Mouse (Mus musculus): Measurements from ENCODE around the gene Gm29666. TPM values are rescaled to one million over a fixed set of nuclear protein-coding genes. Genes with fewer than 3 reads are reported as not detected.
"Not testable (repeated sequence)": the region's sequence is repeated elsewhere in the genome, so short reads cannot be mapped to it uniquely, and the experiment has no call there.

Gm29666 gene
- polyA plus RNA-seq, 1 experiment, result 0.04 TPM

DNA sequence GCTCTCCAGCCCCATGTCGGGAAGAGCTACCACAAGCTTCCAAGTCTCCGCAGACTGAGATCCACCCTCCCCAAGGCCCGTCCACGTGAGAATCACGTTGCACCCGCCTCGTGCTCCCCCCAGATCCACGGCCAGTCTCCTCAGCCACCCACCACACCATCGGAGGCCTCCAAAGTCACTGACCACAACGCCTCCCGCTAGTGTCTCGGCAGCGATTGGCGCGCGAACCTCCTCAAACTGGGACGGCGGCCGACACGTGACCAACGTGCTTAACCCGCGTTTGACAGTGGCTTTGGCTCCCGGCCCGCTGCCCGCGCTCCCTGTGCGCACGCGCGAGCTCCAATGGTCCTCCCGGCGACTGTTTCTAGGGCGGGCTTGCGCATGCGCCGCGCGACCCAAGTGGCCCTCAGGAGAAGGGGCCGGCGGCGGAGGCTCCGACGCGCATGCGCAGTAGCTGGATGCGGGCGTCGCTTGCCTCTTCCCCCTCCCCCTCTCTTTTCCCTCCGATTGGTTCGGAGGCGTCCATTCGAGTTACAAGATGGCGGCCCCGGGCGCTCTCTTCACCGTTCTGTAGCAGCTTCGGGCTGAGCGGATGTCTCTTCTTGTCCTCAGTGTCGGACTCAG is 3.2 kb upstream of the Gm29666 start, which contains the start of gene Nup50:
Gene Nup50 (plus strand): TSS at position 528 of the 624 bp plus-strand sequence.
- H3K27me3 ChIP-seq (replicated peaks), result no peaks in the 10 kb centered on the region
- H3K36me3 ChIP-seq (replicated peaks; ENCODE audit: low read length), result peaks cover 44% of the 10 kb centered on the region
- H3K4me3 ChIP-seq (replicated peaks), result peak within 1 kb of the TSS; percentile 97
- H3K4me1 ChIP-seq, result peaks cover 46% of the 10 kb centered on the region
- TF ChIP-seq FLI1 (IDR thresholded peaks at IDR 0.05; ENCODE audit: low read length), result no peak
- no peak for TF ChIP-seq GATA1 (IDR thresholded peaks at IDR 0.05; ENCODE audit: borderline replicate concordance, low read length)
- no peaks in the 10 kb centered on the region for H3K9me3 ChIP-seq

DNA sequence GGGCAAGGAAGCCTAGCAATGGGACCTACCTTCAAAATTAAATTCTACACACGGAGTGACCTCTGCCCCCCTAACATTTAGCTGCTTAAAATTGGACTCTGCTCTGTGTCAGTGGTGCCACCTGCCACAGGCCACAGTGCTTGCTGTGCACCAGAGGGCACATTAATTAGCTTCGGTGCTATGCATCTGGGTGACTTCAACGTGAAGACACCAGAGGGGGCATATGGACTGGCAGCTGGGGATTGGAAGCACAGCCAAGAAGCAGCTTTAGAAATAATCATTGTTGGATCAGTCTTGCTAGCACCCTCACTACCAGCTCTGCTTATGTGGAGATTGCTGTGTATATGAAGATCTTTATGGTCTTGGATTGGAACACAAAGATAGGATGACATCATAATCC is 6.6 kb downstream of the Gm29666 start:
- TF ChIP-seq GATA1 (IDR thresholded peaks at IDR 0.05; ENCODE audit: borderline replicate concordance, low read length) (no peak), FLI1 (IDR thresholded peaks at IDR 0.05; ENCODE audit: low read length) (no peak)
- H3K27me3 ChIP-seq (replicated peaks), result no peaks in the 10 kb centered on the region
- H3K36me3 ChIP-seq (replicated peaks; ENCODE audit: low read length), result peaks cover 46% of the 10 kb centered on the region
- H3K9me3 ChIP-seq, result peaks cover 36% of the 10 kb centered on the region
- peaks cover 5% of the 10 kb centered on the region; the same call in 1 of the 2 replicates for H3K4me1 ChIP-seq
- no peak overlapping the region for H3K4me3 ChIP-seq (replicated peaks)

GRCm38 (mm10) chr15:84903843-84904385 is 15.9 kb downstream of the Gm29666 start:
- Histone ChIP-seq H3K4me3 (replicated peaks) (no peak overlapping the region), H3K36me3 (replicated peaks; ENCODE audit: low read length) (no peaks in the 10 kb centered on the region), H3K4me1 (0 out of 2 replicates have a peak, but pooled peaks cover 3% of the 10 kb centered on the region), H3K27me3 (replicated peaks) (peaks cover 30% of the 10 kb centered on the region), H3K9me3 (0 out of 2 replicates have a peak, but pooled peaks cover 4% of the 10 kb centered on the region)
- TF ChIP-seq GATA1 (IDR thresholded peaks at IDR 0.05; ENCODE audit: borderline replicate concordance, low read length), result no peak
- no peak for TF ChIP-seq FLI1 (IDR thresholded peaks at IDR 0.05; ENCODE audit: low read length)

DNA sequence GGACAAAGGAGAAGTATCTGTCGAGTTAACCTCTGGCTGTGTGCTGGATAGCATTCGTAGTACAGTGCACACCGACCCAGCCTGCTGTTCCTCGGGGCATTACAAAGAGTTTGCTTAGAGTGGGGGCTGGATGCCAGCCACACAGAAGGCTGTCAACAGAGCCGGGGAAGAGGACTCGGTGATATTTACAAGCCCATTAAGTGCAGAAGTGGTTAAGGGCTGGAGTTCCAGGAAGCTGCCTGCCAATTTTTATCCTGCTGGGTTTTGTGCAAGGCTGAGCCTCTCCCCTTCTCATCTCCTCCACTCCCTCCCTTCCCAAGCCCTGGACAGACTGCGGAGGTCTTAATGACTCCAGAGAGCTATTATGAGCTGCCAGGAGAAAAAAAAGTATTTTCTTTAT is 21.8 kb downstream of the Gm29666 start:
- Histone ChIP-seq H3K36me3 (replicated peaks; ENCODE audit: low read length) (no peaks in the 10 kb centered on the region), H3K4me1 (peaks cover 15% of the 10 kb centered on the region), H3K9me3 (peaks cover 39% of the 10 kb centered on the region), H3K27me3 (replicated peaks) (peaks cover 23% of the 10 kb centered on the region), H3K4me3 (replicated peaks) (no peak overlapping the region)
- TF ChIP-seq GATA1 (IDR thresholded peaks at IDR 0.05; ENCODE audit: borderline replicate concordance, low read length), result no peak
- TF ChIP-seq FLI1 (IDR thresholded peaks at IDR 0.05; ENCODE audit: low read length), result no peak

- Histone ChIP-seq H3K27me3 (replicated peaks) (peaks cover 20% of the 10 kb centered on the region), H3K4me3 (replicated peaks) (no peak overlapping the region), H3K9me3 (peaks cover 42% of the 10 kb centered on the region), H3K4me1 (peaks cover 11% of the 10 kb centered on the region), H3K36me3 (replicated peaks; ENCODE audit: low read length) (no peaks in the 10 kb centered on the region)
- TF ChIP-seq GATA1 (IDR thresholded peaks at IDR 0.05; ENCODE audit: borderline replicate concordance, low read length), result no peak
- no peak for TF ChIP-seq FLI1 (IDR thresholded peaks at IDR 0.05; ENCODE audit: low read length)
These were observed 23.2 kb downstream of the Gm29666 start for GRCm38 (mm10) chr15:84896664-84897063.

- H3K27me3 ChIP-seq (replicated peaks), result peaks cover 20% of the 10 kb centered on the region
- H3K4me1 ChIP-seq, result peaks cover 11% of the 10 kb centered on the region
- H3K36me3 ChIP-seq (replicated peaks; ENCODE audit: low read length); H3K4me3 ChIP-seq (replicated peaks): not testable (repeated sequence)
- peaks cover 42% of the 10 kb centered on the region for H3K9me3 ChIP-seq
These were observed 23.6 kb downstream of the Gm29666 start for GRCm38 (mm10) chr15:84896216-84896615.

GRCm38 (mm10) chr15:84891658-84892057 is 28.2 kb downstream of the Gm29666 start:
- Histone ChIP-seq H3K4me1 (peaks cover 2% of the 10 kb centered on the region), H3K4me3 (replicated peaks) (no peak overlapping the region), H3K9me3 (peaks cover 32% of the 10 kb centered on the region), H3K27me3 (replicated peaks) (peaks cover 14% of the 10 kb centered on the region), H3K36me3 (replicated peaks; ENCODE audit: low read length) (no peaks in the 10 kb centered on the region)
- TF ChIP-seq GATA1 (IDR thresholded peaks at IDR 0.05; ENCODE audit: borderline replicate concordance, low read length) (no peak), FLI1 (IDR thresholded peaks at IDR 0.05; ENCODE audit: low read length) (no peak)

DNA sequence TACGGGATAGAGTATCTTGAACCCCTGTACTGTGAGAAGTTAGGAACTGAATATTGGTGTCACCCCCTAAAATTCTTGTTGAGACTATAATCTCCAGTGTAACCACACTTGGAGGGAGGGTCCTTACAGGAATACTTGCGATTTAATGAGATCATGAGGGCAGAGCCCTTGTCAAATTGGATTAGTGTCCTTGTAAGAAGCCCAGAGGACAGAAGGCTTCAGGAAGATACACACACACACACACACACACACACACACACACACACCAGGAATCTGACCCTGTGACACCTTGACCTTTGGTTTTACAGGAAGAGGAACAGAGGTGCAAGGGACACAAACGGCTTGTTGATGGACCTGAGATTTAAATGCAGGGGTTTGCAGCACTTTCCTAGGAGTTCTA is 28.6 kb downstream of the Gm29666 start:
- TF ChIP-seq GATA1 (IDR thresholded peaks at IDR 0.05; ENCODE audit: borderline replicate concordance, low read length) (no peak), FLI1 (IDR thresholded peaks at IDR 0.05; ENCODE audit: low read length) (no peak)
- peaks cover 14% of the 10 kb centered on the region for H3K27me3 ChIP-seq (replicated peaks)
- H3K9me3 ChIP-seq, result peaks cover 27% of the 10 kb centered on the region
- H3K4me1 ChIP-seq, result no peaks in the 10 kb centered on the region
- H3K4me3 ChIP-seq (replicated peaks), result no peak overlapping the region
- no peaks in the 10 kb centered on the region for H3K36me3 ChIP-seq (replicated peaks; ENCODE audit: low read length)

DNA sequence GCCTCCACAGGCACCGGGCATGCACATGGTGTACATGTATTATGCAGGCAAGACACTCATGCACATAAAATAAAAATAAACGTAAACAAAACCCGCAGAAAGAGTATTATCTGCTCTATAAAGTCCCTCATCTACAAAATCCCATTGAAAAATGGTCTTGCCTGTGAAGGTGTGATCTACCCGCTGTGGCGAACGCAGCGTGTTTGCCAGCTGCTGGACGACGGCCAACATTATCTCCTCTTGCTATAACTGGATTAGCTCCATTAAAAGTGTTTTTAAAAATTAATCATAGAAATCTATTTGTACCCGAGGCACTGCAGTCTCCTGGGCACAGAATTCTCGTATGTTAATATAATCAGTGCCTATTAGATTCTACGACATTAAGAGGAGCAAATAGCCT is 31.8 kb downstream of the Gm29666 start:
- no peaks in the 10 kb centered on the region for H3K4me1 ChIP-seq
- no peaks in the 10 kb centered on the region for H3K36me3 ChIP-seq (replicated peaks; ENCODE audit: low read length)
- peaks cover 2% of the 10 kb centered on the region; the same call in 1 of the 2 replicates for H3K9me3 ChIP-seq
- no peak overlapping the region for H3K4me3 ChIP-seq (replicated peaks)
- TF ChIP-seq FLI1 (IDR thresholded peaks at IDR 0.05; ENCODE audit: low read length) (no peak), GATA1 (IDR thresholded peaks at IDR 0.05; ENCODE audit: borderline replicate concordance, low read length) (no peak)
- H3K27me3 ChIP-seq (replicated peaks), result peaks cover 28% of the 10 kb centered on the region

DNA sequence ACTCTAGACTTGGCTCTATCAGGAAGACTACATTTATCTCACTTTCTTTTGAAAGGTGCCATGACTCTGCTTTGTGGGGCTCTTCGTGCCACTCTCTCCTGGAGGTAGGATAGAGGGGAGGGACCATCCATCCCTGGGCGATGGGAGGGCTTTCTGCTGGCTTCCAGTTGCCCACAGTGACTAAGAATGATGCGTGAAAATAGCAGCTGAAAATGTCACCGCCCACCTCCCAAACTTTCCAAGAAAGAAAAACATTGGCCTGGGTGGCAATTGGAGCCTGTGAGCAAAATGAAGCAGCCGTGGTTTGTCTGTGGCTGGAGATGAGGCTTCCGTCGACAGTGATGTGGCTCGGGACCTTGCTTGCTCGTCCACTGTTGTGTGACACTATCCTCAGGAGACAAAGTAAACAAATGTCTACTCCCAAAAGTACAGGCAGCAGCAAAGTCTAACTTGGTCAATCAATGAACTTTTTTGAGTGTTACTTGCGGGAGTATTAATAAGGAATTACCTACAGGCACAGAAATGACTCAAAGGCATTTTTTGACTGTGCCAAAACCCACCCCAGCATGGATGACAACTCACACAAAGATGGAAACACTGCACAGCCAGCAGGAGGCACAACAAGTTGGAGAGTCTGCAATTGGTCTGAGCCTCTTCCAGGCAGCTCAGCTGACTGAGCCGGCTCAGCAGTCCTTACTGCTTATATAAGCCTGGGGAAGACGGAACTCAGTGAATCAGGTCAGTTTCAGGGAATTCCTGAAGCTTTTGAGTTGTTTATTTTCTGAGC is 42.6 kb downstream of the Gm29666 start:
- Histone ChIP-seq H3K9me3 (peaks cover 2% of the 10 kb centered on the region; the same call in 1 of the 2 replicates), H3K4me3 (replicated peaks) (no peak overlapping the region), H3K4me1 (no peaks in the 10 kb centered on the region), H3K36me3 (replicated peaks; ENCODE audit: low read length) (no peaks in the 10 kb centered on the region), H3K27me3 (replicated peaks) (peaks cover 13% of the 10 kb centered on the region)
- TF ChIP-seq GATA1 (IDR thresholded peaks at IDR 0.05; ENCODE audit: borderline replicate concordance, low read length) (no peak), FLI1 (IDR thresholded peaks at IDR 0.05; ENCODE audit: low read length) (no peak)
